Comparison of ENCODE assay signal across 9 mouse cellular contexts in genomic region chr4:144931167-144931566, GRCm38 (mm10). TPM values are rescaled to one million over a fixed set of nuclear protein-coding genes. Genes with fewer than 3 reads are reported as not detected.
DNase-seq lines count a peak whose midpoint lies in the region; ATAC-seq and TF ChIP-seq lines count a peak whose summit lies in the region.
"Had no signal": no experiment of that assay in that cellular context is flagged by ENCODE, and none has a peak within 500 bp of the region (broad histone marks: within the 10 kb centered on the region; RNA-seq: fewer than 3 reads in every experiment).

No protein-coding gene starts in this region.

- peak overlapping the region; percentile 97 for H3K27ac ChIP-seq in heart, adult 2 months
- H3K27ac ChIP-seq in kidney, embryonic 15.5 days: peak overlapping the region; percentile 87
- peak overlapping the region; percentile 81 for H3K27ac ChIP-seq in intestine, embryonic 16.5 days (ENCODE audit: low read length)
- H3K27ac ChIP-seq: liver, embryonic 15.5 days had no signal

- no peak for TF ChIP-seq EP300 in heart, adult 2 months (IDR thresholded peaks at IDR 0.05; ENCODE audit: insufficient read depth, low read depth, low read length)

- no peak for TF ChIP-seq POLR2A in heart, adult 2 months (IDR thresholded peaks at IDR 0.05; ENCODE audit: insufficient read depth, low read depth, low read length)

- peaks cover 22% of the 10 kb centered on the region for H3K4me1 ChIP-seq in heart, adult 2 months (ENCODE audit: control insufficient read depth, insufficient read depth, low read length)
- peaks cover 36% of the 10 kb centered on the region for H3K4me1 ChIP-seq in kidney, embryonic 15.5 days
- H3K4me1 ChIP-seq in intestine, embryonic 16.5 days (ENCODE audit: control insufficient read depth, insufficient read depth, low read length): peaks cover 24% of the 10 kb centered on the region
- H3K4me1 ChIP-seq: liver, embryonic 15.5 days had no signal

- 55% methylated on average over 7 of the region's 7 CpGs for WGBS in heart, adult 2 months
- WGBS in kidney, embryonic 15.5 days: 64% methylated on average over 7 of the region's 7 CpGs
- WGBS in intestine, embryonic 16.5 days: 60% methylated on average over 7 of the region's 7 CpGs

- H3K4me2 ChIP-seq in kidney, embryonic 15.5 days: no peak overlapping the region; the same call in 1 of the 2 replicates
- no peak overlapping the region for H3K4me2 ChIP-seq in intestine, embryonic 16.5 days (ENCODE audit: low read depth, low read length)
- H3K4me2 ChIP-seq: liver, embryonic 15.5 days had no signal

- TF ChIP-seq CTCF in heart, adult 2 months (IDR thresholded peaks at IDR 0.05): no peak

- H3K27me3 ChIP-seq in heart, adult 2 months (ENCODE audit: control insufficient read depth, insufficient read depth, low read length): no peaks in the 10 kb centered on the region
- H3K27me3 ChIP-seq in kidney, embryonic 15.5 days: no peaks in the 10 kb centered on the region
- no peaks in the 10 kb centered on the region for H3K27me3 ChIP-seq in intestine, embryonic 16.5 days (replicated peaks; ENCODE audit: control insufficient read depth, insufficient read depth, low read length)
- H3K27me3 ChIP-seq: liver, embryonic 15.5 days had no signal

- H3K9ac ChIP-seq in heart, adult 2 months (ENCODE audit: low read depth, low read length): no peak overlapping the region
- H3K9ac ChIP-seq in kidney, embryonic 15.5 days: no peak overlapping the region
- H3K9ac ChIP-seq in intestine, embryonic 16.5 days (ENCODE audit: low read depth, low read length): no peak overlapping the region
- H3K9ac ChIP-seq: liver, embryonic 15.5 days had no signal

- H3K79me2 ChIP-seq in heart, adult 2 months (replicated peaks; ENCODE audit: control insufficient read depth, insufficient read depth, low read length): no peaks in the 10 kb centered on the region

- no peaks in the 10 kb centered on the region for H3K9me3 ChIP-seq in kidney, embryonic 15.5 days (replicated peaks)
- no peaks in the 10 kb centered on the region for H3K9me3 ChIP-seq in intestine, embryonic 16.5 days (ENCODE audit: control insufficient read depth, low read length)
- H3K9me3 ChIP-seq: liver, embryonic 15.5 days had no signal

- no peak; the same call in 1 of the 2 replicates for ATAC-seq in kidney, embryonic 15.5 days (replicated peaks; ENCODE audit: low FRiP score)
- peak; percentile 43 for ATAC-seq in intestine, embryonic 16.5 days

- H3K4me3 ChIP-seq in heart, adult 2 months: no peak overlapping the region
- H3K4me3 ChIP-seq in kidney, embryonic 15.5 days (replicated peaks): no peak overlapping the region
- H3K4me3 ChIP-seq in intestine, embryonic 16.5 days (ENCODE audit: low read length): no peak overlapping the region
- H3K4me3 ChIP-seq: liver, embryonic 15.5 days had no signal

- intact Hi-C loops in heart, adult 2 months (cut with DNase I): loop anchor here (2.0 kb wide), 2 partner anchors 16 to 38 kb away; partner anchors contain the start of gene Dhrs3
- intact Hi-C loops in heart, postnatal 25 days (cut with DNase I): no loop called here

- no peak for DNase-seq in heart, adult 2 months
- DNase-seq in heart, postnatal 25 days (ENCODE audit: low spot score): no peak
- no peak for DNase-seq in kidney, postnatal 4 days
- peak; percentile 74 for DNase-seq in lung, postnatal 36 days
- no peak for DNase-seq in urinary bladder, postnatal 10 days (ENCODE audit: low spot score)
- no peak for DNase-seq in spleen, postnatal 36 days (ENCODE audit: low spot score in 2 of 2)

- H3K36me3 ChIP-seq in heart, adult 2 months (ENCODE audit: control insufficient read depth, insufficient read depth, low read length): peaks cover 17% of the 10 kb centered on the region
- peaks cover 26% of the 10 kb centered on the region for H3K36me3 ChIP-seq in kidney, embryonic 15.5 days
- peaks cover 10% of the 10 kb centered on the region for H3K36me3 ChIP-seq in intestine, embryonic 16.5 days (ENCODE audit: control insufficient read depth, insufficient read depth, low read length)

RNA-seq across cellular contexts. Expression of gene Dhrs3, which starts 38.5 kb away (rescaled TPM):
- total RNA-seq in heart, adult 2 months (2021): 100 to 1,000 TPM; 139 to 143 TPM
- polyA plus RNA-seq in heart, adult 2 months (2012; rRNA removed): 113 and 144 TPM in 2 replicates
- 100 to 1,000 TPM; 112 to 126 TPM for total RNA-seq in heart, postnatal 25 days (2021)
- 207 TPM in 2 replicates for polyA plus RNA-seq in kidney, embryonic 15.5 days (2015; fragmentation: Nextera tagmentation; extraction: Ambion mirVana)
- polyA plus RNA-seq in intestine, embryonic 16.5 days (2015; fragmentation: Nextera tagmentation; extraction: Ambion mirVana): 122 and 132 TPM in 2 replicates
